Mouse (Mus musculus): Measurements from ENCODE around the gene Bpifb5. TPM values are rescaled to one million over a fixed set of nuclear protein-coding genes. Genes with fewer than 3 reads are reported as not detected.
"Not testable (repeated sequence)": the region's sequence is repeated elsewhere in the genome, so short reads cannot be mapped to it uniquely, and the experiment has no call there.

The Bpifb5 gene
- polyA plus RNA-seq, 1 experiment from 2014 or later = 0.24 TPM

DNA sequence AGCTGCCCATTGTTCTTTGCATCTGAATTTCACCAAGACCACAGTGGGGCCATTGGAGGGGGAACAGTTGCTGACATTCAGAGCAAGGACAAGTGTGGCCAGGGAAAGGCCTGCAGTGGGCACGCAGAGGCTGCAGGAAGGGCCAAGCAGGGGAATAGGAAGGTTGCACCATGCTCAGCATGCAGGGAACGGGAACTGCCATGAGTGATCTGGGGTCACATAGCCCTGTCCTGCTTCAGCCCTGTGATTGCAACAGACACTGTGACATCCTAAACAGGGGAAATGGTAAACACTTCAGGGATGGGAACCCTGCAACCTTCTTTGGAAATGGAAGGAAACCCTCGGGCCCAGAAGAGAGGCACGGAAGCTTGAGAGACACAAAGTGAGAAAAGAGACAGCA, 31.7 kb downstream of the Bpifb5 start:
- not testable (repeated sequence) for H3K36me3 ChIP-seq (ENCODE audit: control insufficient read depth, insufficient read depth, low read length); H3K4me1 ChIP-seq (ENCODE audit: control insufficient read depth, insufficient read depth, low read length); H3K9me3 ChIP-seq (ENCODE audit: control insufficient read depth, low read length); H3K4me3 ChIP-seq (ENCODE audit: low read depth, low read length); H3K27ac ChIP-seq (ENCODE audit: low read depth, low read length); H3K4me2 ChIP-seq (ENCODE audit: low read depth, low read length); ATAC-seq (ENCODE audit: low read depth); H3K9ac ChIP-seq (replicated peaks; ENCODE audit: low read depth, low read length); H3K27me3 ChIP-seq (ENCODE audit: control insufficient read depth, insufficient read depth, low read length)
- 100% methylated on average over 2 of the region's 4 CpGs for WGBS

DNA sequence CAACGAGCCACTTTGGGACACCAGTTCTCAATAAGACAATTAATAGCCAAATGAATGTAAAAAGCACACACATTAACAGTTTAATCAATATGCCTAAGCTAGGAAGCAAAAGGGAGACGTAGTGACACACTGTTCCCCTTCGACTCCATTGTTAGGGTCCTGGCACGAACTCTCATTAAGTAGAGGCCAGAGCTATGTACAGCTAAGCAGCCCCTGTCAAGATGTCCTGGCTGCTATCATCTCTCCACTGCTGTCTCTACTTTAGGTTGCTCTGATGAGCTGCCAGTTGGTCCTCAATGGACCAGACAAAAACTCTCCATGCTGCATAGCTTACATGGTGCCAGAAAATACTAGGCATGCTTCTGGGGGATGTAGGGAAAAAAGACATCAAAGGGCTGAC, 32.2 kb downstream of the Bpifb5 start:
- H3K4me2 ChIP-seq (ENCODE audit: low read depth, low read length) = no peak overlapping the region
- H3K36me3 ChIP-seq (ENCODE audit: control insufficient read depth, insufficient read depth, low read length) = no peaks in the 10 kb centered on the region
- H3K27me3 ChIP-seq (ENCODE audit: control insufficient read depth, insufficient read depth, low read length) = no peaks in the 10 kb centered on the region
- H3K4me1 ChIP-seq (ENCODE audit: control insufficient read depth, insufficient read depth, low read length) = no peaks in the 10 kb centered on the region
- ATAC-seq (ENCODE audit: low read depth) = no peak
- no peak overlapping the region for H3K9ac ChIP-seq (replicated peaks; ENCODE audit: low read depth, low read length)
- H3K4me3 ChIP-seq (ENCODE audit: low read depth, low read length) = no peak overlapping the region
- WGBS = 81% methylated on average over 4 of the region's 4 CpGs
- H3K27ac ChIP-seq (ENCODE audit: low read depth, low read length) = no peak overlapping the region
- no peaks in the 10 kb centered on the region for H3K9me3 ChIP-seq (ENCODE audit: control insufficient read depth, low read length)

DNA sequence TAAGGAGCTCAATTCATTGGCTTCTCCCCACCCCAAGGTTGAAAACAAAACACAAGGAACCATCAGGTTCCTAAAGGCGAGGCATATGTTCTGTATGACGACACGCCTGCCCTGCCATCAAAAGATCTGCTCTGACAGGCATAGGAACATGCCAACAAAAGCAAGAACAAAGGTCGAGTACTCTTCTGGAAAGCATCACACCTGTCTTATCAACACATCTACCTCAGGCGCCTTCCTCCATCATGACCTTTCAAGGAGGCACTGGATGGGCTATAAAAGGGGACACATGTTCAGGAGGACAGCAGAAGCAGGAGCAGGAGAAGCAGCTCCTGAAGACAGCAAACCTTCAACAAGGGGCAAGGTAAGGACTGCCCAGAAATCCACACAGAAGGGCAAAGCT, 34.0 kb downstream of the Bpifb5 start, which contains the start of gene Bpifb9a:
TSS of gene Bpifb9a (plus strand) at position 301 of the 400 bp plus-strand sequence.
- not testable (repeated sequence) for H3K27ac ChIP-seq (ENCODE audit: low read depth, low read length); H3K4me1 ChIP-seq (ENCODE audit: control insufficient read depth, insufficient read depth, low read length); H3K27me3 ChIP-seq (ENCODE audit: control insufficient read depth, insufficient read depth, low read length); ATAC-seq (ENCODE audit: low read depth); H3K9ac ChIP-seq (replicated peaks; ENCODE audit: low read depth, low read length); H3K4me3 ChIP-seq (ENCODE audit: low read depth, low read length); H3K36me3 ChIP-seq (ENCODE audit: control insufficient read depth, insufficient read depth, low read length); H3K4me2 ChIP-seq (ENCODE audit: low read depth, low read length); H3K9me3 ChIP-seq (ENCODE audit: control insufficient read depth, low read length)
- 88% methylated on average over 5 of the region's 5 CpGs for whole genome bisulfite sequencing

DNA sequence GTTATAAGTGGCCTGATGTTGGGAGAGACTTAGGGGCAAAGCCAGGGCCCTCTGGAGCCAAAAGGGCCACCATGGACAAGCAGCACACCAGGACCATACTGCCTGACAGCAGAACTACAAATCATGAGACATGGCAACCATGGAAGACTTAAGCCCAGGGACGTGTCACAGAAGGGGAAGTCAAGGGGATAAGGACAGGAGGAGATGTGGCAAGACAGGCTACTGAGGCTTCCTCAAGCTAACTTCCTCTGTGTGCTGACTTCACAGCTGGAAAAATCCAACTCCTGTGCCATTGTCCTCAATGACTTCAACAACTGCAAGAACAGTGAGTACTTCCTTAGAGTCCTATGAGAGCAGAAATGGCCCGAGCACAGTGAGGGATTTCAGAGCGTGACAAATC, 40.9 kb downstream of the Bpifb5 start:
- H3K36me3 ChIP-seq (ENCODE audit: control insufficient read depth, insufficient read depth, low read length); H3K9me3 ChIP-seq (ENCODE audit: control insufficient read depth, low read length); H3K27ac ChIP-seq (ENCODE audit: low read depth, low read length); H3K9ac ChIP-seq (replicated peaks; ENCODE audit: low read depth, low read length); ATAC-seq (ENCODE audit: low read depth); H3K4me3 ChIP-seq (ENCODE audit: low read depth, low read length); H3K4me2 ChIP-seq (ENCODE audit: low read depth, low read length); H3K4me1 ChIP-seq (ENCODE audit: control insufficient read depth, insufficient read depth, low read length); H3K27me3 ChIP-seq (ENCODE audit: control insufficient read depth, insufficient read depth, low read length): not testable (repeated sequence)
- WGBS = 70% methylated on average over 2 of the region's 3 CpGs

Other genes with a start within 250 kb of the Bpifb5 start
- not detected in 2 replicates for gene Bpifa6, start 248.8 kb upstream of the Bpifb5 start, polyA plus RNA-seq (2014; fragmentation: Nextera tagmentation; extraction: Ambion mirVana)
- gene Bpifa2, start 215.5 kb upstream of the Bpifb5 start, polyA plus RNA-seq (2014; fragmentation: Nextera tagmentation; extraction: Ambion mirVana) = not detected in 2 replicates
- gene Bpifa3, start 93.4 kb upstream of the Bpifb5 start, polyA plus RNA-seq (2014; fragmentation: Nextera tagmentation; extraction: Ambion mirVana) = not detected in 2 replicates
- not detected in 2 replicates for gene Bpifa1, start 80.9 kb upstream of the Bpifb5 start, polyA plus RNA-seq (2014; fragmentation: Nextera tagmentation; extraction: Ambion mirVana)
- gene Bpifa5, start 61.1 kb upstream of the Bpifb5 start, polyA plus RNA-seq (2014; fragmentation: Nextera tagmentation; extraction: Ambion mirVana) = not detected in 2 replicates
- not detected in 2 replicates for gene Bpifb1, start 32.9 kb upstream of the Bpifb5 start, polyA plus RNA-seq (2014; fragmentation: Nextera tagmentation; extraction: Ambion mirVana)
- gene Bpifb9a, start 34.1 kb downstream of the Bpifb5 start, polyA plus RNA-seq (2014; fragmentation: Nextera tagmentation; extraction: Ambion mirVana) = not detected in 2 replicates
- not detected in 2 replicates for gene Bpifb9b, start 83.5 kb downstream of the Bpifb5 start, polyA plus RNA-seq (2014; fragmentation: Nextera tagmentation; extraction: Ambion mirVana)
- 7.1 and 10.5 TPM in 2 replicates for gene Cdk5rap1, start 149.3 kb downstream of the Bpifb5 start, polyA plus RNA-seq (2014; fragmentation: Nextera tagmentation; extraction: Ambion mirVana)
- 4.4 and 5.1 TPM in 2 replicates for gene Snta1, start 184.4 kb downstream of the Bpifb5 start, polyA plus RNA-seq (2014; fragmentation: Nextera tagmentation; extraction: Ambion mirVana)
- 48.8 and 51.2 TPM in 2 replicates for gene Cbfa2t2, start 212.7 kb downstream of the Bpifb5 start, polyA plus RNA-seq (2014; fragmentation: Nextera tagmentation; extraction: Ambion mirVana)